Mouse (Mus musculus): ENCODE data around the gene Ndufa12.

Ndufa12 gene

GRCm38 (mm10) chr10:94230172-94230981, 31.9 kb downstream of the Ndufa12 start:
- peak; percentile 87 for DNase-seq (ENCODE audit: low read depth, low spot score)

GRCm38 (mm10) chr10:94231025-94231424, 32.5 kb downstream of the Ndufa12 start:
- no peak for DNase-seq (ENCODE audit: low read depth, low spot score)

DNA sequence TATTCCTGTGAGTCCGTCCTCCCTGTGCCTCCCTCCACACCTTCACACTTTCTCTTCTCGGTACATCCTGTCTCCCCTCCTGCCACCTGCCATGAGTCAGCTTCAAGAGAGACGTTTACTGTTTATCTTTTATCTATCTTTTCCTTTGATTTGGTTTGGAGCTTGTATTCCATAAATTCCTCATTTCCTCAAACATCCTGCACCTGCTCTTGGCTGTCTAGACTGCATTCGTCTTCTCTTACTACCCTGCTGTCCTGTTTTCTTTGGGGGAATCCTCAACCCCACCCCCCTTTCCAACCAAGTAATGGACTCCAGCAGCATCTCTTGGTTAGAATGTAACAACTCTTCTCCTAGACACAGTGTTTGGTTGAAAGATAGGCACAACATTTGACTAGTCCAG, 36.7 kb downstream of the Ndufa12 start:
- no peak for DNase-seq (ENCODE audit: low read depth, low spot score)

DNA sequence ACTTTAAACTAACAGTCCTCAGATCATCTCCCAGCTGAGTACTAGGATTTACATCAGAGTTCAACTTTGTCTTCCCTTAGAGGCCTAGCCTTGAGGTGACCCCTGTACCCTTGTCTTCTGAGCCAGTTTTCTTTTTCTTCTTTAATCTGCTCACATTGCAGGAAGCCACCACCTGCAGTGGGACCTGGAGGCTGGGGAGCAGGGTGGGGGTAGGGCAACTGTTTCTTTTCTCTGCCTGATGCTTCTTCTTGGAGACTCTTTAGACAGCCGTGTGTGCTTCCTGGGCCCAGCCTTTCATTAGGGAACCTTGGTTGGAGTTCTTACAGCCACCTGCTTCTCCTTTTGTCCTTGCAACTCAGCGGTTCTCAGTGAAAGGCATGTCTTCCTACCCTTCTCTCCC, 42.8 kb downstream of the Ndufa12 start:
- DNase-seq (ENCODE audit: low read depth, low spot score), result no peak

DNA sequence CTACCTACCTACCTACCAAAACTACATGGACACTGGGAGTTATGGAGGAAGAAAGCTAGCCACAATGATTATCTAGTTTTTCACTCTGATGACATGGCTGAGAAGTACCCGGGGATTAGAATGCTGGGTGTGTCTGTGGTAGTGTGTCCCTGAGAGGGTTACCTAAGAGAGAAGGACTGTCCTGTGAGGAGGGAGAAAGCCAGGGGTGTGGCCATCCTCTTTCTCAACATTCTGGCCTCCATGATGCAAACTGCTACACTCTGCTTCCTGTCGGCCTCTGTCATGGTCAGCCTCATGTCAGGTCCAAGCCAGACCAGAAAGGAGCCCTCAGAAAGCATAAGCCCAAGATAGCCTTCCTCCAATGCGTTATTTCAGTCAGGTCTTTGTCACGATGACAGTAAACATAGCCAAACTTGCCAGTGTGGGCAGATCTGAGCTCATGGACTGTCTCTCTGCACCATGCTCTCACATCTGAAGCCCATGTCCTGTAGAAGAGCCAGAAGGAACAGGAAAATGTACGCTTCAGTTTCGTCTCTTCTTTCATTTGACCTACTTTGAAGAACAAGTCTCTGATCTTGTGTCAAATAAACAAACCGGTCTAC, 49.3 kb downstream of the Ndufa12 start:
- DNase-seq (ENCODE audit: low read depth, low spot score), result no peak

- peak; percentile 27 for DNase-seq (ENCODE audit: low read depth, low spot score)
Measured at GRCm38 (mm10) chr10:94249575-94250456, 51.3 kb downstream of the Ndufa12 start.

- DNase-seq (ENCODE audit: low read depth, low spot score), result no peak
Measured at GRCm38 (mm10) chr10:94253260-94253807, 54.8 kb downstream of the Ndufa12 start.

GRCm38 (mm10) chr10:94254766-94255165, 56.2 kb downstream of the Ndufa12 start:
- no peak for DNase-seq (ENCODE audit: low read depth, low spot score)

DNA sequence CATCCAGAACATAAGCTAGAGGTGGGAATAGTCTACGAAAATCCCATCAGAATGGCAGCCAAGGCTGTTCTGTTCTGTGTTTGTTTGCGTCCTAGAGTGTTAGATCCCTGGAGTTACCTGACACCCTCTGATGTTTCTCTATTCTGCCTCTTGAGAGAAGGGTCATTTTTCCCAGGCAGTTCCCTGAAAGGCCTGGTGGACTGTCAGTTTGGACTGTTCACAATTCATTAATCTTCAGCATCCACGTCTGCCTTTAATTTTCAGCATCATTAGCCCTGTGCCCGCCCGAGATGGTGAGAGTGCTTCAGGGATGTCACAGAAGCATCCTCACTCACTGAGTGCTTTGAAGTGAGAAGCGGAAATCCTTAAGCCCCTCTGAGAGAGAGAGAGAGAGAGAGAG, 57.2 kb downstream of the Ndufa12 start:
- DNase-seq (ENCODE audit: low read depth, low spot score), result no peak

DNA sequence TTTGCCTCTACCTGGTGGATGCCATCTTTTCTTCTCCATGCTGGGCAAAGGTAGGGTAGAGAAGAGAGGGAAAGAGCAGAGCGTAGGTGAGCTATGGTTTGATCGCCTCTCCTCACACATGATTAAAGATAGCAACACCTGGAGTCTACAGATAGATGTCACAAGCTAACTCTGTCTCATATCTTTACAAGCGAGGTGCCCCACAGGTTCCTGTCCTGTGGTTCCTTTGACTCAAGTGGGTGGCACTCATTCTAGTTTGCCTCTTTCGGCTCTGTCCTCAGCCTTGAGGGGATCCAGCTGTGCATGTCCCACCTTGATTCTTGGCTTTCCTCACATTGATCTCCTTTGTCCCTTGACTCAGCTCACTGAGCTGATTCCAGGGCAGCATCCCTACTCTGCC, 58.0 kb downstream of the Ndufa12 start:
- DNase-seq (ENCODE audit: low read depth, low spot score), result no peak

DNA sequence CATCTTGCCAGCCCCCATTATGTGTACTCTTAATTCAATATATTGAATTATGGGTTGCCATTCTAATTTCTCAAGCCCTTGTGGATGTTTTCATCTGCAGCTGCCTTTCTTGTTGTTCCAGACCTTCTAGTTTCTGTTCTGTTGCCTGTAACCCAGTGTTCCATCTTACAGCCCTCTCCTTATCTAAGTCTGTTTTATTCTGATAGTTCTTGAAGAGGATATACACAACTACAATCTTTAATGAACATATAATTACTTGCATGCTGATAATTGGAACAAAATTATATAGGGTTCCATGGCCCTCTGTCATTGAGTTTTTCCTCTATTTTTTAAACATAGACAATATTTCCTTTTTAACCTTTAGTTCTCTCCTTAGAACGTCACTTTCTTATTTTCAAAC, 62.0 kb downstream of the Ndufa12 start:
- DNase-seq (ENCODE audit: low read depth, low spot score), result no peak

GRCm38 (mm10) chr10:94262646-94263045, 64.1 kb downstream of the Ndufa12 start:
- DNase-seq (ENCODE audit: low read depth, low spot score), result no peak

GRCm38 (mm10) chr10:94263211-94263610, 64.7 kb downstream of the Ndufa12 start:
- no peak for DNase-seq (ENCODE audit: low read depth, low spot score)

GRCm38 (mm10) chr10:94265656-94266542, 67.4 kb downstream of the Ndufa12 start:
- DNase-seq (ENCODE audit: low read depth, low spot score), result no peak
